Mouse (Mus musculus) lung, embryonic 15.5 days (tissue): ENCODE data around the gene Dapk3. TPM values are rescaled to one million over a fixed set of nuclear protein-coding genes. Genes with fewer than 3 reads are reported as not detected.

Source experiments
- ATAC-seq: fragments of 200-750 bp; cut with Nextera tagmentation; 2 replicates; pipeline ENCODE4 v1.8.0; 2017; ENCODE audit warnings: moderate number of reproducible peaks, borderline replicate concordance; ENCODE audit not compliant: low FRiP score, low TSS enrichment; ENCODE audit errors: extremely low read depth
- H3K27ac ChIP-seq: fragments of 300-500 bp; sonication (generic); 2 replicates; pipeline ENCODE4 v1.5.1; 2015; ENCODE audit warnings: moderate library complexity, mild to moderate bottlenecking, inconsistent platforms
- H3K27me3 ChIP-seq: fragments of 300-500 bp; sonication (generic); 2 replicates; pipeline ENCODE4 v1.6.1; 2015; ENCODE audit warnings: inconsistent platforms
- H3K36me3 ChIP-seq: fragments of 300-500 bp; sonication (generic); 2 replicates; pipeline ENCODE4 v1.6.1; 2015; ENCODE audit warnings: inconsistent platforms
- H3K4me1 ChIP-seq: fragments of 300-500 bp; sonication (generic); 2 replicates; pipeline ENCODE4 v1.6.1; 2015; ENCODE audit warnings: inconsistent platforms
- H3K4me2 ChIP-seq: fragments of 300-500 bp; sonication (generic); 2 replicates; pipeline ENCODE4 v1.6.1; 2015; ENCODE audit warnings: inconsistent platforms, mild to moderate bottlenecking, moderate library complexity
- H3K4me3 ChIP-seq: fragments of 300-500 bp; sonication (generic); 2 replicates; pipeline ENCODE4 v1.5.1; 2015; ENCODE audit warnings: mild to moderate bottlenecking, inconsistent platforms
- H3K9ac ChIP-seq: fragments of 300-500 bp; sonication (generic); 2 replicates; pipeline ENCODE4 v1.6.1; 2015; ENCODE audit warnings: inconsistent platforms
- H3K9me3 ChIP-seq: fragments of 300-500 bp; sonication (generic); 2 replicates; pipeline ENCODE4 v1.6.1; 2016; ENCODE audit warnings: inconsistent platforms
- WGBS: fragments of 180-500 bp; shearing (Covaris S2); methylation state at CpG from one replicate; pipeline ENCODE4 v1.1.7; 2015; 5-methylcytosine and 5-hydroxymethylcytosine counted together
- polyA plus RNA-seq: library from polyadenylated mRNA; unstranded; fragments of >200 nt; fragmentation: Nextera tagmentation; extraction: Ambion mirVana; gene quantifications from 2 replicates; pipeline ENCODE4 v1.2.1, GENCODE M21; 2015

Dapk3 gene
- polyA plus RNA-seq, 1 experiment from 2014 or later = 56.1 TPM

GRCm38 (mm10) chr10:81236471-81237268 lies 53.9 kb downstream of the Dapk3 start:
- no peak overlapping the region for H3K4me2 ChIP-seq
- peaks cover 35% of the 10 kb centered on the region for H3K27me3 ChIP-seq
- WGBS = 82% methylated on average over 12 of the region's 12 CpGs
- H3K9ac ChIP-seq = no peak overlapping the region
- H3K36me3 ChIP-seq = no peaks in the 10 kb centered on the region
- H3K4me1 ChIP-seq = peaks cover 20% of the 10 kb centered on the region
- H3K4me3 ChIP-seq = no peak overlapping the region
- no peak for ATAC-seq
- H3K9me3 ChIP-seq = no peaks in the 10 kb centered on the region
- no peak overlapping the region for H3K27ac ChIP-seq

GRCm38 (mm10) chr10:81238618-81239017 lies 55.8 kb downstream of the Dapk3 start:
- no peak for ATAC-seq
- Histone ChIP-seq H3K36me3 (no peaks in the 10 kb centered on the region), H3K27ac (no peak overlapping the region), H3K9ac (no peak overlapping the region), H3K4me1 (peaks cover 10% of the 10 kb centered on the region; the same call in 1 of the 2 replicates), H3K9me3 (no peaks in the 10 kb centered on the region), H3K4me3 (no peak overlapping the region), H3K4me2 (no peak overlapping the region), H3K27me3 (peaks cover 42% of the 10 kb centered on the region)
- WGBS = 71% methylated on average over 2 of the region's 2 CpGs

GRCm38 (mm10) chr10:81240876-81241275 lies 58.1 kb downstream of the Dapk3 start:
- no peak overlapping the region for H3K9ac ChIP-seq
- H3K4me1 ChIP-seq = 0 out of 2 replicates have a peak, but pooled peaks cover 7% of the 10 kb centered on the region
- WGBS = 23% methylated on average over 13 of the region's 13 CpGs
- no peak overlapping the region for H3K27ac ChIP-seq
- no peak for ATAC-seq
- peaks cover 51% of the 10 kb centered on the region for H3K27me3 ChIP-seq
- no peaks in the 10 kb centered on the region for H3K36me3 ChIP-seq
- no peak overlapping the region for H3K4me2 ChIP-seq
- H3K9me3 ChIP-seq = no peaks in the 10 kb centered on the region
- H3K4me3 ChIP-seq = no peak overlapping the region

GRCm38 (mm10) chr10:81242021-81242420 lies 59.2 kb downstream of the Dapk3 start:
- Histone ChIP-seq H3K4me3 (no peak overlapping the region), H3K4me2 (no peak overlapping the region), H3K27me3 (peaks cover 51% of the 10 kb centered on the region), H3K36me3 (no peaks in the 10 kb centered on the region), H3K9me3 (no peaks in the 10 kb centered on the region), H3K27ac (no peak overlapping the region), H3K9ac (no peak overlapping the region), H3K4me1 (0 out of 2 replicates have a peak, but pooled peaks cover 7% of the 10 kb centered on the region)
- 86% methylated on average over 16 of the region's 16 CpGs for WGBS
- ATAC-seq = no peak

Other genes starting within 250 kb of the Dapk3 start
- gene Gng7, start 168.1 kb upstream of the Dapk3 start, polyA plus RNA-seq = 5.3 and 6.6 TPM in 2 replicates
- gene Diras1, start 157.3 kb upstream of the Dapk3 start, polyA plus RNA-seq = 0.11 and 0.30 TPM in 2 replicates
- 17.2 and 20.5 TPM in 2 replicates for gene Slc39a3, start 145.6 kb upstream of the Dapk3 start, polyA plus RNA-seq
- gene Sgta, start 122.8 kb upstream of the Dapk3 start, polyA plus RNA-seq = 192 TPM in 2 replicates
- gene Thop1, start 113.0 kb upstream of the Dapk3 start, polyA plus RNA-seq = 51.7 and 54.3 TPM in 2 replicates
- gene Creb3l3, start 84.1 kb upstream of the Dapk3 start, polyA plus RNA-seq = 0.31 and 0.35 TPM in 2 replicates
- gene Map2k2, start 77.1 kb upstream of the Dapk3 start, polyA plus RNA-seq = 178 and 180 TPM in 2 replicates
- gene Zbtb7a, start 47.8 kb upstream of the Dapk3 start, polyA plus RNA-seq = 34.1 and 36.9 TPM in 2 replicates
- 41.0 and 47.5 TPM in 2 replicates for gene Pias4, start 15.1 kb upstream of the Dapk3 start, polyA plus RNA-seq
- 567 and 596 TPM in 2 replicates for gene Eef2, start 6.4 kb upstream of the Dapk3 start, polyA plus RNA-seq
- 0.16 TPM in 2 replicates for gene 4930442H23Rik, start 844 bp downstream of the Dapk3 start, polyA plus RNA-seq
- 0.11 and 0.30 TPM in 2 replicates for gene Nmrk2, start 19.0 kb downstream of the Dapk3 start, polyA plus RNA-seq
- gene Atcay, start 47.8 kb downstream of the Dapk3 start, polyA plus RNA-seq = 0.14 and 0.29 TPM in 2 replicates
- 5.3 and 5.4 TPM in 2 replicates for gene Zfr2, start 50.1 kb downstream of the Dapk3 start, polyA plus RNA-seq
- 2.7 and 3.9 TPM in 2 replicates for gene Matk, start 69.9 kb downstream of the Dapk3 start, polyA plus RNA-seq
- 208 and 225 TPM in 2 replicates for gene Mrpl54, start 83.9 kb downstream of the Dapk3 start, polyA plus RNA-seq
- gene Apba3, start 84.0 kb downstream of the Dapk3 start, polyA plus RNA-seq = 60.7 and 66.5 TPM in 2 replicates
- 26.4 and 28.8 TPM in 2 replicates for gene Tjp3, start 108.6 kb downstream of the Dapk3 start, polyA plus RNA-seq
- 45.4 and 47.0 TPM in 2 replicates for gene Pip5k1c, start 110.0 kb downstream of the Dapk3 start, polyA plus RNA-seq
- 48.4 and 49.9 TPM in 2 replicates for gene Cactin, start 138.1 kb downstream of the Dapk3 start, polyA plus RNA-seq
- 17.8 and 18.3 TPM in 2 replicates for gene Tbxa2r, start 145.7 kb downstream of the Dapk3 start, polyA plus RNA-seq
- 0.07 and 0.10 TPM in 2 replicates for gene Gipc3, start 160.3 kb downstream of the Dapk3 start, polyA plus RNA-seq
- 91.2 and 92.5 TPM in 2 replicates for gene Hmg20b, start 167.5 kb downstream of the Dapk3 start, polyA plus RNA-seq
- 17.6 and 20.4 TPM in 2 replicates for gene Mfsd12, start 174.5 kb downstream of the Dapk3 start, polyA plus RNA-seq
- gene 4930404N11Rik, start 182.8 kb downstream of the Dapk3 start, polyA plus RNA-seq = 2.0 and 3.0 TPM in 2 replicates
- 110 and 115 TPM in 2 replicates for gene Fzr1, start 195.5 kb downstream of the Dapk3 start, polyA plus RNA-seq
- 75.9 and 79.8 TPM in 2 replicates for gene Dohh, start 201.4 kb downstream of the Dapk3 start, polyA plus RNA-seq
- gene Gm48551, start 201.5 kb downstream of the Dapk3 start, polyA plus RNA-seq = 1.6 and 2.7 TPM in 2 replicates
- gene Gm48552, start 206.0 kb downstream of the Dapk3 start, polyA plus RNA-seq = 0.45 and 2.3 TPM in 2 replicates
- 4.4 TPM in 2 replicates for gene Smim24, start 210.0 kb downstream of the Dapk3 start, polyA plus RNA-seq